Mouse (Mus musculus) liver, embryonic 14.5 days (tissue): Measurements from ENCODE around the gene Carmil2. TPM values are rescaled to one million over a fixed set of nuclear protein-coding genes. Genes with fewer than 3 reads are reported as not detected.
A peak's percentile ranks its signal among the peaks of the same experiment; 100 is the strongest.

Experiments
- ATAC-seq: fragments of 200-750 bp; cut with Nextera tagmentation; 2 replicates; pipeline ENCODE4 v1.8.0; 2017; ENCODE audit warnings: moderate number of reproducible peaks, mild to moderate bottlenecking, moderate library complexity; ENCODE audit not compliant: insufficient read depth
- DNase-seq, 3 experiments: peaks; one replicate each; pipeline ENCODE4 v3.0.0-alpha.2; 2012 to 2013; ENCODE audit warnings: low read depth in 3 of 3, low spot score in 3 of 3
- H3K27ac ChIP-seq: fragments of 300-500 bp; sonication (generic); 2 replicates; pipeline ENCODE4 v1.5.1; 2014; ENCODE audit warnings: moderate library complexity, mild to moderate bottlenecking, control low read depth, inconsistent platforms
- H3K27me3 ChIP-seq: fragments of 300-500 bp; sonication (generic); 2 replicates; pipeline ENCODE4 v1.6.1; 2014; ENCODE audit warnings: mild to moderate bottlenecking, low read length, moderate library complexity; ENCODE audit not compliant: control insufficient read depth, insufficient read depth
- H3K36me3 ChIP-seq: fragments of 300-500 bp; sonication (generic); replicated peaks from 2 replicates; pipeline ENCODE4 v1.6.1; 2014; ENCODE audit warnings: low read depth; ENCODE audit not compliant: control insufficient read depth, insufficient read depth
- H3K4me1 ChIP-seq, 2 experiments: fragments of 200-500 bp in 1 of 2; fragments of 300-500 bp in 1 of 2; sonication (generic) in 1 of 2; replicated peaks; 2 replicates each; pipeline ENCODE4 v1.6.1; 2012 to 2014; ENCODE audit warnings: antibody characterized with exemption in 1 of 2, inconsistent platforms in 1 of 2, low read length in 1 of 2; ENCODE audit not compliant: control insufficient read depth in 2 of 2, insufficient read depth in 2 of 2
- H3K4me2 ChIP-seq: fragments of 300-500 bp; sonication (generic); 2 replicates; pipeline ENCODE4 v1.6.1; 2014; ENCODE audit warnings: low read depth, mild to moderate bottlenecking, control low read depth, moderate library complexity
- H3K4me3 ChIP-seq, 2 experiments: fragments of 200-500 bp in 1 of 2; fragments of 300-500 bp in 1 of 2; sonication (generic) in 1 of 2; 2 replicates each; pipeline ENCODE4 v1.5.1; 2012 to 2014; ENCODE audit warnings: low read depth in 2 of 2, low read length in 2 of 2, mild to moderate bottlenecking in 2 of 2, control low read depth in 1 of 2, inconsistent platforms in 1 of 2, moderate library complexity in 1 of 2; ENCODE audit not compliant: insufficient read depth in 1 of 2
- H3K9ac ChIP-seq: fragments of 300-500 bp; sonication (generic); replicated peaks from 2 replicates; pipeline ENCODE4 v1.6.1; 2014; ENCODE audit warnings: mild to moderate bottlenecking, control low read depth, moderate library complexity
- H3K9me3 ChIP-seq: fragments of 300-500 bp; sonication (generic); 2 replicates; pipeline ENCODE4 v1.6.1; 2016; ENCODE audit warnings: low read length, mixed read lengths; ENCODE audit not compliant: control insufficient read depth
- CTCF ChIP-seq: IDR thresholded peaks from 2 replicates; pipeline ENCODE4 v1.5.1; 2016; ENCODE audit warnings: antibody characterized with exemption, low read depth, control low read depth
- EP300 ChIP-seq: IDR thresholded peaks from 2 replicates; pipeline ENCODE4 v1.6.1; 2016; ENCODE audit warnings: antibody characterized with exemption, low read depth
- WGBS: fragments of 180-500 bp; shearing (Covaris S2); extraction: QIAGEN DNeasy Blood & Tissue Kit; methylation state at CpG from one replicate; pipeline ENCODE4 v1.1.7; 2014; ENCODE audit not compliant: insufficient replicate concordance; 5-methylcytosine and 5-hydroxymethylcytosine counted together
- polyA plus RNA-seq, 2 experiments: library from polyadenylated mRNA; depleted of rRNA in 1 of 2; stranded (reverse) in 1 of 2; unstranded in 1 of 2; fragments of >200 nt; fragmentation: Nextera tagmentation in 1 of 2; extraction: Ambion mirVana in 1 of 2; gene quantifications; 2 replicates each; pipeline versions ENCODE4 v1.2.1 to v1.2.3; 2012 to 2014

The Carmil2 gene
- polyA plus RNA-seq, 2 experiments = 0.24 to 1.3 TPM

DNA sequence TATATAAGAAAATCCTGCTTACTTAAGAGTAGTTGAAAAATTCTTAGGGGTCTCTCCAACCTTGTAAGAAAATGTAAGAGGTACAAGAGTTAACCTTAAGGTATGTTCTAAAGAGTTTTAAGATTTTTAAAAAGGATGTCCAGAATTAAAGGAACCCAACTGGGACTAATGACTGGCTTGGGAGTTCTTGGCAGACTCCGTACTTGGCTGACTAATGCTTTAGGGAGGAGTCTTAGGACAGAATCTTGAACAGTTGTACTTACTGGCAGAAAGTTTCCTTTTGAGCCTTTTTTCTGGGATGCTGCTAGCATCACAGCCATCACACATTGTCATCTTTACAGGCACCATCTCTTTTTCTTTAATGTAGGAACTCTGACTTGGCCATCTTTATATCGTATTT is 45.6 kb upstream of the Carmil2 start:
- Histone ChIP-seq H3K27ac (no peak overlapping the region), H3K27me3 (no peaks in the 10 kb centered on the region), H3K4me3 (no peak overlapping the region), H3K4me2 (no peak overlapping the region), H3K9ac (no peak overlapping the region), H3K4me1 (peaks cover 15 to 17% of the 10 kb centered on the region in 2 experiments), H3K9me3 (no peaks in the 10 kb centered on the region), H3K36me3 (peaks cover 25% of the 10 kb centered on the region)
- TF ChIP-seq CTCF = no peak
- no peak for TF ChIP-seq EP300
- ATAC-seq = no peak
- 91% methylated on average over 2 of the region's 2 CpGs for WGBS
- no peak for DNase-seq

DNA sequence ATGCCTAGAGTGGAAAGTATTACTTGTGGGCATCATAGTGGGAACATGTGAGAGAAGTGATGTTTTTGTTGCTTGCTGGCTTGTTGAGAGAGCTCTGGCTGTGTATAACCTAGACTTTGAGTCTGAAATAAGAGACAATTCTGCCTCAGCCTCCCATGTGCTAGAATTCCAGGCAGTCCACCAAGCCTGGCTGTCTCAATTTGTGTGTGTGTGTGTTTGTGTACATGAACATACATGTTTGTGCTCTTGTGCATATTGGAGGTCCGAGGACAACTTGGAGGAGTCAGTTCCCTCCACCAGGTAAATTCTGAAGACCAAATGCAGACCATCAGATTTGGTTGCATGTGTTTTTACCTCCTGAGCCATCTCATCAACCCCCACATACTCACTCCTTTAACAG is 40.9 kb upstream of the Carmil2 start:
- ATAC-seq (no peak), DNase-seq (no peak)
- TF ChIP-seq EP300 (no peak), CTCF (no peak)
- Histone ChIP-seq H3K4me3 (no peak overlapping the region), H3K27me3 (no peaks in the 10 kb centered on the region), H3K9ac (no peak overlapping the region), H3K27ac (no peak overlapping the region), H3K4me2 (no peak overlapping the region), H3K4me1 (no peaks in the 10 kb centered on the region), H3K36me3 (peaks cover 40% of the 10 kb centered on the region), H3K9me3 (no peaks in the 10 kb centered on the region)
- WGBS = 84% methylated on average over 1 of the region's 1 CpGs

GRCm38 (mm10) chr8:105648929-105649328 is 37.1 kb upstream of the Carmil2 start:
- no peak for DNase-seq
- Histone ChIP-seq H3K36me3 (peaks cover 51% of the 10 kb centered on the region), H3K9ac (no peak overlapping the region), H3K27me3 (no peaks in the 10 kb centered on the region), H3K4me1 (no peaks in the 10 kb centered on the region), H3K9me3 (no peaks in the 10 kb centered on the region), H3K27ac (no peak overlapping the region), H3K4me2 (no peak overlapping the region), H3K4me3 (no peak overlapping the region)
- WGBS = 96% methylated on average over 1 of the region's 1 CpGs
- TF ChIP-seq CTCF (no peak), EP300 (no peak)
- no peak for ATAC-seq

GRCm38 (mm10) chr8:105657641-105658040 is 28.4 kb upstream of the Carmil2 start:
- Histone ChIP-seq H3K4me3 (no peak overlapping the region), H3K9ac (no peak overlapping the region), H3K4me1 (no peaks in the 10 kb centered on the region), H3K9me3 (no peaks in the 10 kb centered on the region), H3K36me3 (peaks cover 17% of the 10 kb centered on the region), H3K27ac (no peak overlapping the region), H3K4me2 (no peak overlapping the region), H3K27me3 (no peaks in the 10 kb centered on the region)
- TF ChIP-seq CTCF = no peak
- ATAC-seq (no peak), DNase-seq (no peak)

- Histone ChIP-seq H3K9ac (no peak overlapping the region), H3K4me1 (no peaks in the 10 kb centered on the region), H3K27me3 (no peaks in the 10 kb centered on the region), H3K27ac (no peak overlapping the region), H3K4me2 (no peak overlapping the region), H3K9me3 (no peaks in the 10 kb centered on the region), H3K4me3 (no peak overlapping the region), H3K36me3 (peaks cover 24% of the 10 kb centered on the region)
- TF ChIP-seq CTCF = peak; percentile 59; the same call in 1 of the 2 replicates
- TF ChIP-seq EP300 = no peak
- DNase-seq (no peak), ATAC-seq (no peak)
- 66% methylated on average over 3 of the region's 3 CpGs for WGBS
These were observed 24.9 kb upstream of the Carmil2 start for GRCm38 (mm10) chr8:105661167-105661566.

DNA sequence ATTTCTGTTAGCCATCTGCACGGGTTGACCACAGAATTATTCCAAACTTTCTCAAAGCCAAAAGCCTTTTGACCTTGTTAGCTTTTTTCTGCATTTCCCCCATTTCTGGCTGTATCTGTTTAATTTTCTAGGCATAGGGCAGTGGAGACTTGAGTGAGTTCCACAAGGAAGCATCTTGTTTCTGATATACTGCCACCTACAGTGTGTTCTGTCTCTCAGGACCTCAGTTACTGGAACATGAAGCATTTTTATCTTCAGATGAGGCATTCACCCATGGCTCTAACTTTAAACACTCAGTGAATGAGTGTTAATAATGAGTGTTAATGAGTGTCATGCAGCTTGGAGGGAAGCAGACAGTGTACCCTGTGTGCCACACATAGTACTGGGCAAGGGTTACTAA is 8.2 kb upstream of the Carmil2 start:
- no peaks in the 10 kb centered on the region for H3K27me3 ChIP-seq
- no peak overlapping the region for H3K9ac ChIP-seq
- no peak for TF ChIP-seq CTCF
- TF ChIP-seq EP300 = no peak
- WGBS = 76% methylated on average over 1 of the region's 1 CpGs
- no peak for ATAC-seq
- no peak for DNase-seq
- H3K36me3 ChIP-seq = peaks cover 91% of the 10 kb centered on the region
- no peaks in the 10 kb centered on the region for H3K4me1 ChIP-seq
- H3K4me2 ChIP-seq = no peak overlapping the region
- H3K4me3 ChIP-seq = no peak overlapping the region
- H3K9me3 ChIP-seq = no peaks in the 10 kb centered on the region
- no peak overlapping the region for H3K27ac ChIP-seq
